Mouse (Mus musculus): ENCODE measurements around the gene Smurf2.

The Smurf2 gene

DNA sequence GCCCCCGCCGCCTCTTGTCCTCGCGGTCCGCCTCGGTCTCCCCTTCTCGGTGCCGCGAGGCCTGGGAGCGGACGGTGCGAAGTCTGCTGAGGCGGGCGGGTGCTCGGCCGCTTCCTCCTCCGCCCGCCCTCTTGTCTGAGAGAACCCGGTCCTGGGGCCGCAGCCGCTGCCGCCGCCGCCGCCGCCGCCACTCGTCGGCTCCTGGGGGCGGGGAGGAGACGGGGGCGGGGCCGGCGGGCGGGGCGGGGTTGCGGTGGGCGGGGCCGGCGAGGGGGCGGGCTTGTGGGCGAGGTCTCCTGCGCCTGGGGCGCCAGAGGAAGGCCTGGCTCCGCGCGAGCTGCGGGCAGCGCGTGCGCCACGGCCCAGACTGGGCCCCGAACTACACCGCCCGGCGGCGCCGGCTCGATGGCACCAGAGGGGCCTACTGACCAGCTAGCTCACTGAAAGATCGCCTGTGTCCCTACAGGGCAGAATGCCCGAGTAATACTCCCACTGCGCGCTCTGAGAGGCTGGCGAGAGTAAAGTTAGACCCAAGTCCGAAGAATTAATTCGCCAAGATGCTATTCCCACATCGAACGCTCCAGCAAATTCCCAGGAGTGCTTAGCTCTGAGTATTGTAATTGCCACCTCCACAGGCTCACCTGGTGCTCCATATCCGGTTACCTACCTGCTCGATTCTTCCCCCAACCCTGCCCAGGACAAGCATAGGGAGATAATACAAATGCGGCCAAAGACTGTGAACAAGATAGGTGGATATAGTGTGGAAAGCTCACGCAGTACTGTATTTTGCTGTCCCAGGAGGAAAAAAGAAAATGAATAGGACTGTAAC is at the start of gene Smurf2:
TSS of gene Smurf2 (minus strand) at position 165 of the 829 bp plus-strand sequence.
- peak; percentile 79 for DNase-seq (ENCODE audit: low spot score)

DNA sequence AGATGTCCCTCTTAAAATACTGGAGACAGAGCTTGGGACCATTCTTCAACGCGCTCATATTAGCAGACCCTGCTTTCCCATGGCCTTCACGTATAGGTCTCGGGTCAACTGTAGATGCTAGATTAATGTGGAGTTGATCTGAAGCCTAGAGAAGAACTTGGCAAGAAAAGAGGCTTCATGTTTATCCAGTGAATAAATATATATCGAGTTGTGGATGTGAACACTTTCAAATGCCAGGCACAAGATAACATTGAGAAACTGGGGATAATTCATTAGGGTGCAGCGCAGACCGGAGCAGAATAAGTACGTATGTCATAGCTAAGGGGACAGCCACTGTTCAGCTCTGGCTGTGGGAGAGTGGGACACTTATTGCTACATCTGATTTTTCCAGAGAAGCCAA is 49.3 kb upstream of the Smurf2 start:
- DNase-seq (ENCODE audit: low spot score): no peak

DNA sequence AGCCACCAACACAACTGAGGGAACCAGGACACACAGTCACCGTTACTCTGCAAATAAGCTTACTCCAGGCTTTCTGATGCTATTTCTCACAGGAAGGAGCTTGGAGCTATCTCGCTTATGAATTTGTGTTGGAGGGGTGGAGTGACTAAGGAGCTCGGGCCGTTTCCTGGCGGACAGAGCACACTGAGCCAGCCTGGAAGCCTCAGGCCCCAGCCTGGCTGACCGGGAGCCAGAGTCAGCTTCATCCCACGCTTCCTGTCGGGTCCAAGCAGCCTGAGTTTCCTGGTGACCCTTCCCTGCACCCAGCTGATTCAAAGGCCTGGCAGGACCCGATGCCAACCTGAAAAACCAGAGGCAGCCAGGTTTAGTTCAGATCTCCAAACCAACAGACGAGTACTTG is 47.1 kb upstream of the Smurf2 start:
- DNase-seq (ENCODE audit: low spot score): peak; percentile 64

DNA sequence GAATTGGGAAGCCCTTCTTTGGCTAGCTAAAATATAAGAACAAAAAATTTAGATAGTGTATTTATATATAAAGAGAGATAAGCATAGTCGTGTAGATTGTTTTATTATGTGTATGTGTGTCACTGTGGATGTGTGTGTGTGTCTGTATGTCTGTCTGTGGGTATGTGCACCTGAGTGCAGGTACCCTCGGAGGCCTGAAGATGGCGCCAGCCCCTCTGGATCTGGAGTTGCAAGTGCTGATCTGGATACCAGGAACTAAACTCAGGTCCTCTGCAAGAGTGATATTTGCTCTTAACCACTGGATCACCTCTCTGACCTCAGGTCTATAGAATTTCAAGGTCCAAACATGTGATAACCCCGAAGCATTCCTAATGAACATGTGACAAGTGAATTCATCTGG is 45.4 kb upstream of the Smurf2 start:
- DNase-seq (ENCODE audit: low spot score): no peak

DNA sequence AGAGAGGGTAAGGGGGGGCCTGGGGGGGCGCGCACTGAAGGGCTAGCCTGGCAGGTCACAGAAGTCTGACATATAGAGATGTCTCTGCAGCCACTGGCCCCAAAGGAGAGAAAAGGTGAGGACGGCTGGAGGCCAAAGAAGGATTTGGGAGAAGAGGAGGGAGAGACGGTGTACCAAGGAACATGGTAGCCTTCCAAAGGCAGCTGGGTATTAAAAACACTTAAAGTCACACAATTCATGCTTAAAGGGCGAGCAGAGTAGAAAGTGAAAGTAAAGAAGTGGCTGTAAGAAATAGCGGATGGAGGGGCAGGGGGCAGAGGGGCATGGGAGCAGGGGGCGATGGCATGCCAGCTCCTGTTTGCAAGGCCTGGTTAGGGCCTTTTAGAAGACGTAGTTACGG is 41.8 kb upstream of the Smurf2 start:
- peak; percentile 65 for DNase-seq (ENCODE audit: low spot score)

DNA sequence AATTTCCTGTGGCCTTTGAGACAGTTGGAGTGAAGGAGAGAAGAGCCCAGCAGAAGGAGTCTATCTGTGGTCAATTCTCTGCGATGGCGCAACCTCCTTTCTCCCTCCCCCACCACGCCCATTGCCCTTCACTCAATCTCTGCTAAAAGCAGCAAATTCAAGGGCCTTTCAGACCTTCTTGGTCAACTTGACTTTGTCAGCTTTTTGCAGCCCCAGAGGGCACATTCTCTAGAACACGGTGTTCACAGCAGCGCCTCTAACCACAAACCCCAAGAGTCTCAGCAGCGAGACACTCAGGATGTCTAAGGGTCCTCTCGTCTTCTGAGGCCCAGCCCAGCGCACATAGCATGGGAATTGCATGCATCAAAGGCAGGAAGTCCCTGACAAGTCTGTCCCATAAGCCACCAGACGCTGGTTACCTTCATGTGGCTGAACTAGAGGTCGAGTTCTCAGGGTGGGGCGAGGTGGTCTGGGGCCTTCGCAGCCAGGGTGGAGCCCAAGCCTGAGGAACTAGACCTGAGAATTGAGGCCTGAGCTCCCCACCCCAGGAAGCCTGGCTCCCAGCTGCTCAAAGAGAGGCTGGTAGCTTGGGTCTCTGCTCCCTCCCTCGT is 41.1 kb upstream of the Smurf2 start:
- DNase-seq (ENCODE audit: low spot score): peak; percentile 95

DNA sequence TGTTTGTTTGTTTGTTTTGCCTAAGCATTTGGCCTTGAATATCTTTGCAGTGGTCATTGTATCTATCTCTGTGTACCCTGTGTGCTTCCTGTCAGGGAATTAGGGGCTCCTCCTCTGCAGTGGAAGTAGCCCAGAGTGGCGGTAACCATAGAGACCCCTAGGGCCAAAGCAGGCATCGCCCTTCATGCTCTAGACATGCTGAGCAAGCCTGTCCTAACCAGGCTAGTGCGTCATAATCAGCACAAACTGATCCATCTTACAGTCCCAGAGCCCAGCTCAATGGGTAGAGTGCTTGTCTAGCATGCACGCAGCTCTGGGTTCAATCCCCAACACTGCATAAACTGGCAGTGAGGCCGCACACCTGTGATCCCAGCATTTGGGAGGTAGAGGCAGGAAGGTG is 38.6 kb upstream of the Smurf2 start:
- no peak for DNase-seq (ENCODE audit: low spot score)

DNA sequence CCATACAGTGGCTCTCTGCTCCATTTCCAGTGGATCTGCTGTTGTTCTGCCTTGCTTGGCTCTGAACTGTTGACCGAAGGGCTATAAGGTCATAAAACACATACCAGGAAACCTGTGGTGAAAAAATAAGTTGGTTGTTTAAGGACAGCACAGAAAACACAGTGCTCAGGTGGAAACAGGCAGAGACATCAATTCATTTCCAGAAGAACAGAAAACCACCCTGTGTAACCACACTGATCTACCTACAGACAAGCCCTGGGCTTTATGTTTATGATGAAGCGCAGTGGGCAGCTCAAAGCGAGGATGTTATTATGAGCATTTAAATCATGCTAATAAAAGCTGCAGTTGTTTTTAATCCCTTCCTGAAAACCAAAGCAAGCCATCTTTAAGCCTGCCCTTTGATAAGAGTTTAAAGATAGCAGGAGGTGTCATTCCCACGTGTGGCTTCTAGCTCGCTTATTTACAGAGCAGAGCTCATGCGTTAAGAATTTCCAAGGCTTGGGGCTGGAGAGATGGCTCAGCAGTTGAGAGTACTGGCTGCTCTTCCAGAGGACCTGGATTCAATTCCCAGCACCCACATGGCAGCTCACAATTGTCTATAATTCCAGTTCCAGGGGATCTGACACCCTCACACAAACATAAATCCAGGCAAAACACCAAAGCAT is 38.0 kb upstream of the Smurf2 start:
- no peak for DNase-seq (ENCODE audit: low spot score)

DNA sequence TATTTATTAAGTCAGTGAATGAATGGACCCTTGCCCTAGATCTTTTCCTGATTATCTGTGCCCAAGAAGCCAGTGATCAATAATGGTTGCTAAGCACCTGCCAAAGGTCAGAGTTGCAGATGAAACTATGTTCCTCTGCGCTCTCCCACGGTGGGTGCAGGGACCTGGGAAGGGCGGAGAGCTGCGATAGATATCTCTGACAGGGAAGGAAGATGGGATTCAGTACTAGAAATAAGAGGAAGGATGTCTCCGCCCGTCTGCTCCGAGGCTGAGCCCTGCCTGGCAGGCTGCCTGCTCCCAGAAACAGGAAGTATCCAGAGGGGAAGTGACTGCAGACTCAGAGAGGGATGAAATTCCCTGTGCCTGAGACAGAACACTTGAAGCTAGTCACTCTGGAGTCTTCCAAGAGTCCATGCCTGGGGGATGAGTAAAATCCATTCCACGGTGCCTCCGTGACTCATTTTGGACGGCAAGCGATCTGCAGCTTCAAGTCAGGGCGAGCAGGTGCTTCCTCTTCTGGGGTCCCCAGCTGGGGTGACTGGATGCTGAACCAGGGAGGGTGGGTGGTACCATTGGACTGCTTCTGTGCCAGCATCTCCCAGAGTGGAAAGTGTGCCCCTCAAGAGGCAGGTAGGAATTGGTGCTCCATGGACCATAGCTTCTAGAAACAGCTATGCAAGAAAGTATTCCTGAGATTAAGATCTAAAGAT is 36.9 kb upstream of the Smurf2 start:
- DNase-seq (ENCODE audit: low spot score): peak; percentile 72

DNA sequence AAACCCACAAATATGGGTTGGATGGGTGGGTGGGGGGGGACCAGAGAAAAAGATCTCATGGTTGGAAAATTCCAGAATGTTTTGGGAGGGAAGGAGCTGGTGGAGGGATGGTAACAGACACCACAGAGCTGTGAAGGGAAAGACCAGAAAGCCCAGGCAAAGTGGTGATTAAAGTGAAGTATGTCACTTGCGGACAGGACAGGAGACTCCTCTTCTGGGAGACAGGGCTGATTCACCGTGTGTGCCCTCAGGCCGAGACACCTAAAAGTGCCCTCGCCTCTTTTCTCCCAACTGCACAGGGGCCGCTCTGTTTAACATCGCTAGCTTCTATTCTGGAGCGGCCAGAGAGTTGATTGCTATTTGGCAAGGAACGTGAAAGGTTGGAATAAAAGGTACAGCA is 34.1 kb upstream of the Smurf2 start:
- peak; percentile 21 for DNase-seq (ENCODE audit: low spot score)

DNA sequence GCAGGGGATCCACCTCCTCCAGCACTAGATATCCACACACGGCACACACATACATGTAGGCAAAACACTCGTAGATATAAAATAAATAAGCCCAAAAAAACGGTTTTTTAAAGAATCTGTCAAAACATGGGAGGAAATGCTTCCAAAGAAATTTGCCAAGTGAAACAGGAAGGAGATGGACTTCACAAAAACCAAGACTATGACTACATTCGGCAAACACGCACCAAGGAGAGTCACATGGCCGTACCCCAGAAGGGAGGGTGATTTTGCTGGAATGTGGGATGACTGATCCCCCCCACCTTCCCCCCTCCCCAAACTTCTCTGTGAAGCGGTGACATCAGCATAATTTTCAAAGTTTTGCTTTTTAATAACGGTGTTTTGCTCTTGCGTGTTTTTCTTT is 33.6 kb upstream of the Smurf2 start:
- peak; percentile 40 for DNase-seq (ENCODE audit: low spot score)

DNA sequence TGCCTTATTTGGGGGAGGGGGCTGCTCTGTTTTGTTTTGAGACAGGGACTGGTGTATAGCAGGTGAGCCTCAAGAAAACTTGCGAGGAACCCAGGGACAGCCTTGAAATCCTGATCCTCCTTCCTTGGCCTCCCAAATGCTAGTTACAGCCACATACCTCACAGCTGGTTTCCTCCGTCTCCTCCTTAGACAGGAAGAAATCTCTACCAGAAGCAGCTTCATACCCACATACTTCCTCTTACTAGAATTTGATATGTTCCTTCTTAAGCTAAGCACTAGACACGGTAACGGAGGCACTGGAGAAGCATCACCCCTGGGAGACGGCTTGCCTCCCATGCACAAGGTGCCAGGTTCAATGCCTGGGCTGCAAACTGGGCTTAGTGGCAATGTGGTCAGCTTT is 16.8 kb upstream of the Smurf2 start:
- DNase-seq (ENCODE audit: low spot score): no peak

DNA sequence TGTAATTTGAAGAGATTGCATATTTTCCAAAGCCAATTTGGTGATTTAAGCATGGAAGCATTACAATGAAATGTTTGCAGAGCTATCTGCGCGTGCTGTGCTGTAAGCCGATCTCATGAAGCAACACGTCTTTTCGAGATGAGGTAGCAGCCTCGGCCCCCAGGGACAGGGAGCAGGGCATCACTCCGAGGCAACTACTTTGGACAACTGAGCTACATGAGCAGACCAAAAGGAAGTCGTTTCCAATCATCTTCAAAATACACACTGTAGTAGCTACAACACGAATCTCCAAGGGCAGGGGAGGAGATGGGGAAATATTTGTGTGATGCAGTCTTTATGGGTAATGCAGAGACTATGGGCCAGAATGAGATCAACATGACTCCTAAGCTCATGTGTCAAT is 9.9 kb upstream of the Smurf2 start:
- DNase-seq (ENCODE audit: low spot score): peak; percentile 33

DNA sequence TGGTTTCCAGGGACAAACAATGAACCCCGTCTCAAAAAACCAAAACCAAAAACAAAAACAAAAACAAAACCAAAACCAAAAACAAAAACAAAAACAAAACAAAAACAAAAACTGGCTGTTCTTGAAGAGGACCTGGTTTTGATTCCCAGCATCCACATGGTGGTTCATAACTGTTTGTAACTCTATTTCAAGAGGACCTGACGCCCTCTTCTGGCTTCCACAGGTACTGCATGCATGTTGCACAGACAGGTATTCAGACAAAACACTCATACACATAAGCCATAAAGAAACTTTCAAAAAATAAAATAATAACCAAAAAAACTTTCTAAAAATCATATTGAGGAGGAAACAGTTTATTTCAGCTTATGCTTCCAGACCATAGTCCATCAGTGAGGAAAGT is 8.4 kb upstream of the Smurf2 start:
- DNase-seq (ENCODE audit: low spot score): no peak

DNA sequence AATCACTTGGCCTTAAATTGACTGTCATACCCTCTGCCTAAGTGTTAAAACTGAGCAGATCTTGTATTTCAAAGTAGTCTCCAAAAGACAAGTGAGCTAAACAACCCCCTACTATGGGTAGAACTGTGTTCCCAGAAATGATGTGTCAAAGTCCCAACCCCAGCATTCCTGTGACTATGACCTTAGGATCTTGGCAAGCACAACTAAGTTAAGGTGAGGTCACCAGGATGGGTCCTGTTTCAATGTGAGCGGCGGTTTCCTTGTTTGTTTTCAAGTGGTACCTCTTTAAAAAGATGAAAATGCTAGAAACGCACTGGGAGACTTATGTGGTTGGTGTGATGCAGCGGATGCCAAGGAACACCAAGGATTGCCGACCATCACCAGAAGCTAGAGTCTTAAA is 7.4 kb upstream of the Smurf2 start:
- DNase-seq (ENCODE audit: low spot score): no peak

DNA sequence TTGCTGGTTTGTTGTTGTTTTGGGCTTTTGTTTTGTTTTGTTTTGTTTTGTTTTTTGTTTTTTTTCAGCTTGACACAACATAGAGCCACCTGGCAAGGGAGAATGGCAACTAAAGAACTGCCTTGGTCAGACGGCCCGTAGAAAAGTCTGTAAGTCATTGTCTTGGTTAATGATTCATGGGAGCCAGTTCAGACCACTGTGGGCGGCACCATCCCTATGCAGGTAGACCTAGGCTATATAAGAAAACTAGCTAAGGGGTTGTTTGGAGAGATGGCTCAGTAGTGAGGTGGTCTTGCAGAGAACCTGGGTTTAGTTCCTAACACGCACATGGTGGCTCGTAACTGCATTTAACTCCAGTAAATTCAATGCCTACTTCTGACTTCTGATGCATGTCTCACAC is 6.7 kb upstream of the Smurf2 start:
- DNase-seq (ENCODE audit: low spot score): no peak

DNA sequence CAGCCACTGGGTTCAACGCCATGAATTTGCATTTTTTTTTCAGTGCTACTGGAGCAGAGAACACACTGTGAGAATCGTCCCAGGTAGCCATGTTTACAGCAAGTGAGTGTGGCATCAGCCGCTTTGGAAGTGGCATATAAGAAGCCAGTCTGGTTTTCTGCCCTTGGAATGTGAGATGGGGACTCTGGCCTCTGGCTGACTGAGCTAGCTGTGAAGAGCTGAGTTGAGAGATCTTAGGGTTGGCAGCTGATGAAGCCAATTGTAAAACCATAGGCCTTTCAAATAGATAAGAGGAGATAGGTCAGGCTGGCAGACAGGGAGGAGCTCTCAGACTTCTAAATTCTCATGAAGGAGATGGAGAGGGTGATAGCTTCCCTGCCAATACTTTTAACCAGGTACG is 6.2 kb upstream of the Smurf2 start:
- DNase-seq (ENCODE audit: low spot score): no peak

DNA sequence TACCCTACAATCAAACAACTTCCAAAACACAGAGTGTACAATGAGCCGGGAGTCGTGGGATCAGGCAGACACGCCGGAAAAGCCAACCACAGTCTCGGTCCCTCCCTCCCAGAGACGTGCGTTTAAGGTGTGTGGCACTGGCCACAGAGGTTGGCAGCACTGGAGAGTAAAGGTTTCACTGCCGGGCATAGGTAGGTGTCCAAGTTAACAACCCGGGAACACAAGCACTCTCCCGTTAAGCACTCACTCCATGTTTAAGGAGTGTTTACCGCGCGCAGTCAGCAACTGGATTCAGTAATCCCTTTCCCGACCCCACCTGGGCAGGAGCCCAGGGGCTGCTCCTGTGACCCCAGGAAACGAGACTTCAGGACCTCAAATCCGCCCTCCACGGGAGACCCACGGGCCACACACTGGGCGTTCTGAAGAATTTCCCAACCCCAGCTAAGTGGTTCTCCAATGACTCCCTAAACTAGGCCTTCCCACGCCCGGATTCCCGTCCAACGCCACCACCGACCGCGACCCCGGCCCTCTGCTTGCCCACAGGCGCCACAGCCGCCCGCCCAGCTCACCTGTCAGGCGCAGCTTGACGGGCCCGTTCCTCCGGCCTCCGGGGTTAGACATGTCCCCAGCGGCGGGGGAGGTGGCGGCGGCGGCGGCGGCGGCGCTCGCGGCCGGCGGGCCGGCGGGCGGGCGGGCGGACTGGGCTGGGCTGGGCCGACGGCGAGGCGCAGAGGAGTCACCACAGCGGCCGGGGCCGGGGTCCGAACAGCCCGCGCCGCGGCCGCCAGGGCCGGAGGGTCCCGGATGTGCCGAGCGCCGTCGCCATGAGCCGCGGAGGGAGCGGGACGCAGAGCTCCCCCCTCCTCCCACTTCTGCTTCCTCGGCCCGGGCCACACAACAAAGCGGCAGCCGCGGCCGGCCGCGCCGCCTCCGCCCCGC is 634 bp downstream of the Smurf2 start:
- peak; percentile 58 for DNase-seq (ENCODE audit: low spot score)

DNA sequence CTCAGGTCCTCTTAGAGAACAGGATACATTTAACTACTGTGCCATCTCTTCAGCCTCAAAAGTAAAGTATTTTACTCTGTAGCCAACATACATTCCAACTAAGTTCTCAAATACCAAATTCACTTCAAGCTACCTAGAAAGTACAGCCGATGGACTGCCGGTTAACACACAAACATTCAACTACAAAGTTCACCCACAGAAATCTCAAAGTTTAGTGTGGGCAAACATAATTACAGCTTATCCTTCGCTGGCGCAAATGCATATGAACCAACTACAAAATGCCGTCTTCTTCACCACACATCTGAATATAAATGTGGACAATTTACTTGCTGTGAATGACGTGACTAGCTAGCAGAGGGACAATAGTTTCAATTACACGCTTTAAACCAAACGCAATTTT is 1.6 kb downstream of the Smurf2 start:
- no peak for DNase-seq (ENCODE audit: low spot score)

DNA sequence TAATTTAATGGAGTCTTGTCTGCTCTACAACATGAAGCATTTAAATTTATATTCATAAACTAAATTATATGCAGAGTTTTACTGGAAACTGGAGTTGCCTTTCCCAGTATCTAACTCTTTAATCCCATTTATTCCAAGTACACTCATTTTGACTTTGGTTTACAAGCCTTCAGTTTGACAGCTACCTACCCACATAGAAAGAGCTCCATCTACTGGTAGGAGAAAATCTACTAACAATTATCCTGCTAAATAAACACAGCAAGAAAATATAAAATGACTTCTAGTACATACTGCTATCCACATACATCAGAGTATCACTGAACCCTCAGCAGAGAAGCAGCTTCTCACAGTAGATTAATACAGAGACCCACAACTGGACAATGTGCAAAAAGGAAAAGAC is 9.3 kb downstream of the Smurf2 start:
- DNase-seq (ENCODE audit: low spot score): peak; percentile 54

DNA sequence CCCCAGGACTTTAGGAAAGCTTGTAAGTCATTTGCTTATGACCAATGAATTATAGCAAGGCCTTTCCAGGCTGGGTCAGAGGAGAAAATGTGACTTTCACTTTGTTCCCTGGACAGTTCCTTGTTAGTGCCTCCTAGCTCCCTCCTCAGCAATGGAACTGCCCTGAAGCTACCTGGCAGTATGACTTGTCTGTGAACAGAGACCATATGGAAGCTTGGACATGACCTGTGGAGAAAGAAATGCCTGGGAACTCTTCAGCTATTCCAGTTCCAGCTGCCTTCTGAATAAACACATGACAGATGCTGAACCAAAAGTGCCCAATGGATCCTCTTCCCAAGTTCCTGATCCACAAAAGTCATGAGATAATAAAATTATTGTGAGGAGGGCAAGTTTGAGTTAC is 12.5 kb downstream of the Smurf2 start:
- DNase-seq (ENCODE audit: low spot score): peak; percentile 31

DNA sequence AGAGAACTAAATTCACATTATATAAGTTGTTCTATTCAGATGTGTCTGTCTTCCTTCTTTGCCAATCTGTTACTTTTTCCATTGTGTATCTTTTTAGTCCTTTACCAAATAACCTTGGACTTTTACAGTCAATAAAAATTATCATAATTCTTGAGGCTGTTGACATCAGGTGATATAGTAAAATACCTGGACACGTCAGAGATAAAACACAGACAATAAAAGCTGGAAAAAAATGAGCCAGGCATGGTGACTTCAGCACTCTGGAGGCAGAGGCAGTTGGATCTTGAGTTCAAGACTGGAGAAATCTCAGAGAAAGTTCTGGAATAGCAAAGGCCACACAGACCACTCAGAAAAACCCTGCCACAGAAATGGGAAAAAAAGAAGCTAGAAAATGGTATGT is 13.3 kb downstream of the Smurf2 start:
- DNase-seq (ENCODE audit: low spot score): no peak

All from adipocyte (in vitro differentiated cells).